Mouse (Mus musculus) forebrain, embryonic 10.5 days (tissue): Measurements from ENCODE around the gene Rpp38. TPM values are rescaled to one million over a fixed set of nuclear protein-coding genes. Genes with fewer than 3 reads are reported as not detected.

ENCODE experiments used
- DNase-seq: peaks from one replicate; pipeline ENCODE4 v3.0.0-alpha.2; 2017; ENCODE audit warnings: low spot score; ENCODE audit errors: extremely low spot score
- H3K27ac ChIP-seq: fragments of 300-500 bp; sonication (generic); 2 replicates; pipeline ENCODE4 v1.5.1; 2016; ENCODE audit warnings: mild to moderate bottlenecking
- H3K27me3 ChIP-seq: fragments of 300-500 bp; sonication (generic); 2 replicates; pipeline ENCODE4 v1.6.1; 2016; ENCODE audit warnings: mild to moderate bottlenecking; ENCODE audit not compliant: poor library complexity, severe bottlenecking
- H3K36me3 ChIP-seq: fragments of 300-500 bp; sonication (generic); replicated peaks from 2 replicates; pipeline ENCODE4 v1.6.1; 2016; ENCODE audit warnings: mild to moderate bottlenecking, moderate library complexity
- H3K4me1 ChIP-seq: fragments of 300-500 bp; sonication (generic); 2 replicates; pipeline ENCODE4 v1.6.1; 2016
- H3K4me3 ChIP-seq: fragments of 300-500 bp; sonication (generic); 2 replicates; pipeline ENCODE4 v1.5.1; 2016; ENCODE audit warnings: mild to moderate bottlenecking, moderate library complexity
- H3K9me3 ChIP-seq: fragments of 300-500 bp; sonication (generic); 2 replicates; pipeline ENCODE4 v1.6.1; 2016; ENCODE audit warnings: mild to moderate bottlenecking, moderate library complexity
- WGBS: fragments of 180-500 bp; shearing (Covaris S2); methylation state at CpG from one replicate; pipeline ENCODE4 v1.1.7; 2016; 5-methylcytosine and 5-hydroxymethylcytosine counted together
- polyA plus RNA-seq: library from polyadenylated mRNA; unstranded; fragments of >200 nt; fragmentation: Nextera tagmentation; extraction: Ambion mirVana; gene quantifications from 2 replicates; pipeline ENCODE4 v1.2.1, GENCODE M21; 2016

Gene Rpp38
- 22.9 and 23.2 TPM in 2 replicates for polyA plus RNA-seq

DNA sequence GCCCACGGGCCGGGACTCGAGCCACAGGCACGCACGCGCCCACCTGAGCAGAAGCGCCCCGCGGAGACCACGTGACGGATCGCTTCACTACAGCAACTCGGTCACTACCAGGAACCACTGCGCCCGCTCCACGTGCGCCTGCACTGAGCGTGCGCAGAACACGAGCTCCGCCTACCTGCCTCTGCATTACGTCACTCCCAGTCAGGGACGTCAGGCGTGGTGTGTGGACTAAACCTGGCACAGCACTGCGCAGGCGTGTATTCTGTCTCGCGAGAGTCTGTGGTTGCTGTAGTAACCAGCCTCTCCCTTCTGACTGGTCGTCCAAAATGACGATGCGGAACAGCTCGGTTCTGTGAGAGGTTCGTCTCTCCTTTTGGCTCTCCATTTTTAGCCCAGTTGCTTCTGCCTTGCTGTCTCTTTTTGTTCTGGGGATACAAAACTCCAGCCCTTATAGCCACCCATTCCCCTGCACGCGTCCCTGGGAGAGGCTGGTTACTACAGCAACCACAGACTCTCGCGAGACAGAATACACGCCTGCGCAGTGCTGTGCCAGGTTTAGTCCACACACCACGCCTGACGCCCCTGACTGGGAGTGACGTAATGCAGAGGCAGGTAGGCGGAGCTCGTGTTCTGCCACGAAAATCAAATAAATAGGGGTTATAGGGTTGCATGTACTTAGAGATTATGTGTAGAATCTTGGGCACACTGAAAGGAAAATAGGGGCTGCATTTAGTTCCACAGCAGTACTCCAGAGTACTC lies at the start of gene Rpp38:
Gene Rpp38, minus strand, starts transcription at position 160 of the 759 bp plus-strand sequence.
- Histone ChIP-seq H3K27me3 (peaks cover 24% of the 10 kb centered on the region), H3K36me3 (peaks cover 28% of the 10 kb centered on the region), H3K9me3 (no peaks in the 10 kb centered on the region), H3K4me3 (peak within 1 kb of the TSS; percentile 76), H3K4me1 (peaks cover 28% of the 10 kb centered on the region), H3K27ac (peak within 1 kb of the TSS; percentile 91)
- DNase-seq = peak; percentile 96
- WGBS = under 1% methylated on average over 45 of the region's 45 CpGs

DNA sequence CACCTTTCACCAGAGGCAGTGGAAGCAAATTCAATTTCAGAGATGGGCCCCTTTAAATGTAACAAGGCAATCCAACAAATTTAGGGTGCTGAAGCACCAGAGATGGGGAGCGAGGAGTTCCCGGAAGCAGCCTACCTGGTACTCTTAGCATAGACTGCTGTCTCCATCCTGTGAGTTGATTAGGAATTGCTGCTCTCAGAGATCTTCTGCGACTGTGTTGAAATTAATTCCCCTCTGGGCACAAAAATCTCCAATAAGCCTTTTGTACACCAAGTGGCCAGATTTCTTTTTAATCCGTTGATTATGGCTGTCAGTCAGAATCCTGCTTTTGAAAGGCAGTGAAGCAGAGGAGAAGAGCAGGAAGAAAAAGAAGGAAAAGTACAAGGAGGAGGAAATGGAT lies 32.7 kb upstream of the Rpp38 start:
- H3K27me3 ChIP-seq = no peaks in the 10 kb centered on the region
- no peaks in the 10 kb centered on the region for H3K36me3 ChIP-seq
- H3K4me3 ChIP-seq = no peak overlapping the region
- peaks cover 8% of the 10 kb centered on the region for H3K4me1 ChIP-seq
- WGBS = 51% methylated on average over 4 of the region's 4 CpGs
- H3K27ac ChIP-seq = no peak overlapping the region
- no peak for DNase-seq
- H3K9me3 ChIP-seq = no peaks in the 10 kb centered on the region

DNA sequence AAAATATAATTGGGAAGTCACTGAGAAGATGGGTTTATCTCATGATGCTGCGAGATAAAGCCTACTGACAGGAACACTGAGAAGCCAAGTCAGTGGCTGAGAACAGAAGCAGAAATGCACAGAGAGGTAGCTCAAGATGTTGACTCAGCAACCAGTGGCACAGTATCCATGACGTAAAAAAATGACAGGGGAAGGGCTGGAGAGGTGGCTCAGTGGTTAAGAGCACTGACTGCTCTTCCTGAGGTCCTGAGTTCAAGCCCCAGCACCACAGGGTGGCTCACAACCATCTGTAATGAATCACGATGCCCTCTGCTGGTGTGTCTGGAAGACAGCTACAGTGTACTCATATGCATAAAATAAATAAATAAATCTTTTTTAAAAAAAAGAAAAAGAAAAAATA lies 28.6 kb upstream of the Rpp38 start:
- Histone ChIP-seq H3K36me3 (no peaks in the 10 kb centered on the region), H3K9me3 (no peaks in the 10 kb centered on the region), H3K27me3 (no peaks in the 10 kb centered on the region), H3K4me3 (no peak overlapping the region), H3K27ac (no peak overlapping the region), H3K4me1 (peaks cover 8% of the 10 kb centered on the region)
- 87% methylated on average over 3 of the region's 3 CpGs for WGBS
- DNase-seq = no peak

DNA sequence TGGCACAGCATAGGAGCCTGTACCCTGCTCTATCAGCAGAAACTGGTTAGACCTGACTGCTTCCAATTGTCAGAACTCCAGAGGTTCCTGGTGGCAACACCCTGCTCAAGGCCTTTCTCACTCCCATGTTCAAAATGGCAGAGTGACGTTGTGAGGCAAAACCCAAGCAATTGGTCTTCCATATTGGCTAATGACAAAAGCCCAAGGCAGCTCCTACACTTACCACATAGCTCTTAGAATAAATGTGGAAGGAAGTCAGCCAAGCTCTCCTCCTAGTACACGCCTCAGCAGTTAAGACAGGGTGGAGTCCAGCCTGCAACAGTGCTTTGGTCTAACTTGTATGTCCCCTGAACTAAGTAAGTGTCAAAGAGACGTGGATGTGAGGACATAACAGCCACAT lies 25.4 kb upstream of the Rpp38 start:
- no peaks in the 10 kb centered on the region for H3K4me1 ChIP-seq
- no peak overlapping the region for H3K4me3 ChIP-seq
- WGBS = 81% methylated on average over 3 of the region's 3 CpGs
- no peak for DNase-seq
- H3K9me3 ChIP-seq = no peaks in the 10 kb centered on the region
- no peaks in the 10 kb centered on the region for H3K27me3 ChIP-seq
- no peaks in the 10 kb centered on the region for H3K36me3 ChIP-seq
- H3K27ac ChIP-seq = no peak overlapping the region

DNA sequence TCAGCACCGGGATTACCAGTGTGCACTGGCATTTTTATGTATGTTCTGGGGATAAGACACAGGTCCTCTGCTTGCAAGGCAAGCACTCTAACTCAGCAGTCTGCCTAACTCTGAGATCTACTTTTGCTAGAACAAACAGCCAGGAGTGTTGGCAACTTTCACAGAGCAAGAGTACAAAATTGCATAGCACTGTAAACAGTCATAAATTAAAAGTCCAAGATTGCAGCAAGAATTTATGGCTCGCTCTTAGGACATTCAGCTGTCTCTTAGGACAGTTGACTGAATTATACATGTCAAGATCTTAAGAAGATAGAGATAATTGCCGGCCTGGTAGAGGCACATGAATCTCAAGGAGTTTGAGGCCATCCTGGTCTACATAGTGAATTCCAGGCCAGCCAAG lies 23.9 kb upstream of the Rpp38 start:
- Histone ChIP-seq H3K27ac (no peak overlapping the region), H3K9me3 (no peaks in the 10 kb centered on the region), H3K27me3 (no peaks in the 10 kb centered on the region), H3K4me1 (no peaks in the 10 kb centered on the region), H3K36me3 (no peaks in the 10 kb centered on the region), H3K4me3 (no peak overlapping the region)
- no peak for DNase-seq
- WGBS = 88% methylated on average over 3 of the region's 3 CpGs

DNA sequence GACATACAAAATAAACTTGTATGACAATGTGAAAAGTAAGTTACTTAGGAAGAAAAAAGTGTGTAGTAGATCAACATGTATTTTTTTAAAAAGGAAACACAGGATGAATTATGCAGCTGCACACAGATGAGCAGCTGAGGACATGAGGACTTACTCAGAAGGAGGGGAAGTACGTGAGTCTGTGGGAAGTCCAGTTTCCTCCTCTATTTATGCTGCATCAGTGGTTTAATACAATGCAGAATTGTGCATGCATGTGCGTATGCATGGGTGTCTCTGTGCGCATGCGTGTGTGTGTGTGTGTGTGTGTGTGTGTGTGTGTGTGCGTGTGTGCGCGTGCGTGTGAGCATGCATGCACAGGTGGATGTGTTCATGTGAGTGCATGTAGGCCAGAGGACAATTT lies 23.4 kb upstream of the Rpp38 start:
- Histone ChIP-seq H3K9me3 (no peaks in the 10 kb centered on the region), H3K36me3 (no peaks in the 10 kb centered on the region), H3K4me3 (no peak overlapping the region), H3K27me3 (no peaks in the 10 kb centered on the region), H3K4me1 (no peaks in the 10 kb centered on the region), H3K27ac (no peak overlapping the region)
- no peak for DNase-seq
- WGBS = 86% methylated on average over 8 of the region's 8 CpGs

DNA sequence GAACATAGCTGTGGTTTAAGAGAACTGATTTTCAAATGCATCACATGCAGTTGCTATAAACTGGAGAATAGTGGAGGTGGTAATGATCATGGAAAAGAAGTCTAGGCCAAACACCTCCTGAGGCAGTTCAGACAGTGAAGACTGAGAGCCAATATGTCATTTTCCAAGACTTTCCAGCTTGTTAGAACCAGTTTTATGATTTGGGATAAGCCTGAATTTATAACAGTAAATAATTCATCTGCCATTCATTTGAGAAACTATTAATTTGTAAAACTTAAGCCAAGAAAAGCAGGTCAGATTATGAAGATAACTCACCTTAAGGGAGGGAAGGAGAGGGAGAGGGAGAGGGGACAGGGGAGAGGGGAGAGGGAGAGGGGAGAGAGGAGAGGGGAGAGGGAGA lies 20.7 kb upstream of the Rpp38 start:
- Histone ChIP-seq H3K36me3 (no peaks in the 10 kb centered on the region), H3K4me1 (no peaks in the 10 kb centered on the region), H3K27ac (no peak overlapping the region), H3K9me3 (no peaks in the 10 kb centered on the region), H3K27me3 (no peaks in the 10 kb centered on the region), H3K4me3 (no peak overlapping the region)
- no peak for DNase-seq

DNA sequence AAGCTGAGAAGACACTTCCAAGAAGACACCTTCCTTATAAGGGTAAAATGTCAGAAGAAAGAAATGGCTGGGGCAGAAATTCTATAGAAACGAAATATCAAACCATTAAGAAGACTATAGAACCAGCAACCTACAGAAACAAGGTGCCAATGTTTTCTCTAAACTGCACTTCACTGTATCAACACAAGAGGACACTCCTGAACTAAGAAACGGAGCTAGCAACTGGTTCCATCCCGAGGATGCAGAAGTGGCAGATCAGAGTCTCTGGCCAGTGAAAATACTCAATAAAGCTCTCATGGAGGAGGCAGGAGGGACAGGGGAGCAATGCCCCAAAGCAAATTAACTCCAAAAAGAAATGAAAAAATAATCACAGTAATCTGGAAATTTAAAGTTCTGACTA lies 16.5 kb upstream of the Rpp38 start:
- DNase-seq = no peak
- H3K4me3 ChIP-seq = no peak overlapping the region
- WGBS = 25% methylated on average over 3 of the region's 3 CpGs

DNA sequence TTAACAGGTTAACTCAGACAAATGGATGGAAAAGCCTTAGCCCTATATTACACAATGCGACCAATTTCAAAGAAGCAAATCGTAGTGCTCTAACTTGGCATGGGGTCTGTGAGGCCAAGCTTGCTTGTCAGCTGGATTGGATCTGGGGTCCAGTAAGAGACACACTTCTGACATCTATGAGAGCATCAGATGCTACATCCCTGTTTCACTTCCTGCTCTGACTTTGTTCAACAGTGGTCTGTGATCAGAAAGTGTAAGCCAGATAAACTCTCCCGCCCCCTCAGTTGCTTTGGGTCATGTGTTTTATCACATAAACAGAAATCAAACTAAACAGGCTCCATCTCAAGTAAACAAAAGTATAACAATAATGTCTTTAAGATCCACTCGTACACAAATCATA lies 16.0 kb upstream of the Rpp38 start:
- H3K4me1 ChIP-seq = no peaks in the 10 kb centered on the region
- H3K27me3 ChIP-seq = no peaks in the 10 kb centered on the region
- H3K9me3 ChIP-seq = no peaks in the 10 kb centered on the region
- H3K36me3 ChIP-seq = no peaks in the 10 kb centered on the region
- no peak overlapping the region for H3K27ac ChIP-seq
- no peak overlapping the region for H3K4me3 ChIP-seq
- no peak for DNase-seq
- WGBS = 84% methylated on average over 4 of the region's 4 CpGs

More for the DNA sequence above, 16.5 kb upstream of the Rpp38 start:
- Histone ChIP-seq H3K36me3 (no peaks in the 10 kb centered on the region), H3K4me1 (no peaks in the 10 kb centered on the region), H3K9me3 (no peaks in the 10 kb centered on the region), H3K27ac (no peak overlapping the region), H3K27me3 (no peaks in the 10 kb centered on the region)

DNA sequence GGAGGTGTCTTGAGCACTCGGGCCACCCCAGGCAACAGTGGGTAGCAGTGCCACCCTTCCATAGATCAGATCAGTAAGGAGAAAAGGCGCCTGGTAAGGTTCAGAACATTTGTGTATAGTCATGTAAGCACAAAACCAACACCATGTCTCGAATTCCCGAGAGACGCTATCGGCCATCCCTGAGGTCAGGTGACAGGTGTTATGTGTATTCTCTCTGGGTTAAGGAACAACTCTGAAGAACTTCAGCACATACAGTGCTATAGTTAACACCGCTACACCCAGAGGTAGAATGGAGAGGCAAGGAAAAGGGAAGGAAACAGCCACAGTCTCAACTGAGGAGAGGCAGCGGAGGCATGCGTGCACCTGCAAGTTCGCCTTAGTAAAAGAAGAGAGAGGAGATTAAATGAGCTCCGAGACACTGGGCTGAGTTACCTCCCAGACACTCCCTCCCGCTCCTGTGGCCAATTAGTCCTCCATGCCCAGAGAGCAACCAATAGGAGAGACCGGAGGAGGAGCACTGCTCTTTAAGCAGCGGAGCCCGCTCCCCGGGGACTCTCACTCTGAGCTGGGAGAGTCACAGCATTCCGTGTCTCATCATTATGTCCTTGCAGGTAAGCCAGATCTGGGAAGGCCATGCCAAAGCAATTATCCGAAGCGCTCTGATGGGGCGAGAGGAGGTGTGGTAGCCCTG lies 3.3 kb upstream of the Rpp38 start, which contains the start of gene Acbd7:
Gene Acbd7, plus strand, starts transcription at position 558 of the 691 bp plus-strand sequence.
- Histone ChIP-seq H3K4me1 (peaks cover 25% of the 10 kb centered on the region), H3K9me3 (no peaks in the 10 kb centered on the region), H3K36me3 (no peaks in the 10 kb centered on the region), H3K27ac (no peak within 1 kb of the TSS), H3K4me3 (peak within 1 kb of the TSS; percentile 46), H3K27me3 (peaks cover 26% of the 10 kb centered on the region)
- 5% methylated on average over 20 of the region's 20 CpGs for WGBS
- peak; percentile 55 for DNase-seq

DNA sequence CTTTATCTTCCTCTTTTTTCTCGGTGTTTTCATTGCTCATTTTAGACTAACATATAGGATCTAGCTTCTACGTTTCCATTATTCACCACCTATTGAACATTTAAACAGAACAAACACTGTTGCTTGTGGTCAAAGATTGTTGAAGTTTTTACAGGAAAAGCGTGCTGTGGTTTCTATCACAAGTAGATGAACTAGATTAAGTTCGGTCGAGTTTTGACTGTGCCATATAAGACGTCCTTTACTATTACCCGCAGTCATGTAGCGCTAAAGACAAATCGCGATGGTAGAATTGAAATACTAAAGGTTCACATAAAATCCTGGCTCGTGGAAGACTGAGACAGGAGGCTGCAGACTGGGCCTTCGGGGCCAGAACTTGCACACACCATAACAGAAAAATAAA lies 1.3 kb upstream of the Rpp38 start:
- Histone ChIP-seq H3K36me3 (peaks cover 17% of the 10 kb centered on the region), H3K9me3 (no peaks in the 10 kb centered on the region), H3K27me3 (peaks cover 26% of the 10 kb centered on the region), H3K27ac (no peak overlapping the region), H3K4me3 (no peak overlapping the region), H3K4me1 (peaks cover 28% of the 10 kb centered on the region)
- no peak for DNase-seq
- 89% methylated on average over 12 of the region's 12 CpGs for whole genome bisulfite sequencing

DNA sequence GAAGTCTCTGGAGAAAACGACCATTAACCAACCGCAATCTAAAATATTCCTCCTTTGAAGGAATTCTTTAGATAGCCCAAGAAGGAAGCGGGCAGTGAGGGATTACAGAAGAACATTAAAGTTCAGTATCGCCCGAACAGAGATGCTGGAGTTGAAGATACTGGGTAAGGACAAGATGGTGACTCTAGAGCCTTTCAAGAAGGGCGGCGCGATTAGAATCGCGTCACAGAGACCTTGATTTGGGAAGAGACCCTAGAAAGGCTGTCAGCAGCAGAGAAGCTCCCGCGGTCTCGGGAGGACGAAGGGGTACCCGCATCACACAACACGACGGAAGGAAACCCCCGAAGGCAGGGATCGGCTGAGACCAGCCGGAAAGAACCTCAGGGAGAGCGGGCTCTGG lies 387 bp downstream of the Rpp38 start:
- Histone ChIP-seq H3K9me3 (no peaks in the 10 kb centered on the region), H3K27ac (peak overlapping the region; percentile 91), H3K27me3 (peaks cover 19% of the 10 kb centered on the region), H3K36me3 (peaks cover 32% of the 10 kb centered on the region), H3K4me3 (peak overlapping the region; percentile 76), H3K4me1 (peaks cover 28% of the 10 kb centered on the region)
- WGBS = 3% methylated on average over 21 of the region's 21 CpGs
- no peak for DNase-seq

DNA sequence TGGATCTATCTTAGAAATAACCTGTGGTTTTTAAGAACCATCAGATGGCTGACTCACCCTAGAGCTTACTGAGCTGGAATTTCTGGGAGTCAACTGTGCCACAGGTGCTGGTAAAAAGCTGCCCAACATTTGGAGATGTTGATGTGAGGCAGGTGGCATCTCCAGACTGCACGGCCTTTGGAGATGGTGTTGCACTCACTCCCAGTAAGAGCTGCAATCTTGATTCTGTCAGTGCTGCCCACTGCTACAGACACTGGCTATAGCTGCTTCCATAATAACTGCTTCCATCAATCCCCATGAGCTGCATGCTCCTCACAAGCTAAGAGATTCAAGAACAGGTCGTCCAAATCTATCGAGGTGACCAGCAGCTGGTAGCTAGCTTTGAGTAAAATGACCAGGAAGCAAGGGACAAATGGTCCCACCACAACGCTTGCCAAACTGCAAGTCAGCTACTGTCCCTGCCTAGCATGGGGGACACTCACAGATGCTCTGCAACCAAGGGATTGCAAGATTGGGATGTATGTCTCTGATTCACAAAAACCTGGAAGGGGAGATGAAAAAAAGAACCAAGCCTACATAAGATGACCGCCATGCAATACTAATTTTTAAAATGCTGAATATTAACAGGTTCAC lies 1.3 kb downstream of the Rpp38 start:
- Histone ChIP-seq H3K4me1 (peaks cover 26% of the 10 kb centered on the region), H3K27me3 (peaks cover 11% of the 10 kb centered on the region), H3K9me3 (no peaks in the 10 kb centered on the region), H3K4me3 (peak overlapping the region; percentile 76), H3K36me3 (peaks cover 40% of the 10 kb centered on the region), H3K27ac (peak overlapping the region; percentile 91; the same call in 1 of the 2 replicates)
- WGBS = 83% methylated on average over 5 of the region's 5 CpGs
- no peak for DNase-seq
